Comparison of ENCODE assay signal across 18 mouse cellular contexts in the genomic region with DNA sequence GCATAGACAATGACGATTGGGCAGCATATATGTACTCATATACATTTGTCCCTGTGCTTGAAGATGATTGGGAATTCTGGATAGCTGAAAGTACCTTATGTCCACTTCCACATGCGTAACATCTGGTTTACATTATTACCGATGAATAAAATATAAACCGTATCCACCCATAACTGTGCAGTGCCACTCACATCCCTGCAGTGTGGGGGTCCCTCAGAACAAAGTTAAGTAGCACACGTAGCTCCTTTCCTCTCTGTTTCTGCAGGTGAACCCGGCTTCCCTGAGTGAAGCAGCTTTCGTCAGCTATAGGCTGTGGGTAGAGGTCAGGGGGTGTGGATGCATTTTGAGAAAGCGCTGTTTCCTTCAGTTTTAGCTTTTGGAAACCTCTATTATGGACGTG.
"Had no signal": no experiment of that assay in that cellular context is flagged by ENCODE, and none has a peak within 500 bp of the region (broad histone marks: within the 10 kb centered on the region; RNA-seq: fewer than 3 reads in every experiment).

No protein-coding gene starts in this region.

- H3K4me3 ChIP-seq: midbrain, embryonic 10.5 days; midbrain, embryonic 12.5 days; myocyte; neural tube, embryonic 13.5 days; neural tube, embryonic 15.5 days had no signal

- H3K36me3 ChIP-seq: midbrain, embryonic 12.5 days; neural tube, embryonic 13.5 days; neural tube, embryonic 15.5 days had no signal

- DNase-seq: lung, adult 18-20 months; lung, embryonic 14.5 days; lung, postnatal 10 days; lung, postnatal 4 days; midbrain, embryonic 14.5 days; retina, postnatal 1 day; right cerebral cortex, adult 18-20 months; right cerebral cortex, postnatal 25 days; right cerebral cortex, postnatal 4 days; thymus, adult 18-20 months; thymus, postnatal 14 days; thymus, postnatal 36 days had no signal

- H3K4me2 ChIP-seq: lung, embryonic 14.5 days; midbrain, embryonic 12.5 days; neural tube, embryonic 13.5 days; neural tube, embryonic 15.5 days had no signal

- H3K27me3 ChIP-seq: midbrain, embryonic 12.5 days; neural tube, embryonic 13.5 days; neural tube, embryonic 15.5 days had no signal

- H3K27ac ChIP-seq: midbrain, embryonic 10.5 days; midbrain, embryonic 12.5 days; neural tube, embryonic 13.5 days; neural tube, embryonic 15.5 days had no signal

- H3K9ac ChIP-seq: lung, embryonic 14.5 days; midbrain, embryonic 12.5 days; neural tube, embryonic 13.5 days; neural tube, embryonic 15.5 days had no signal

- ATAC-seq: midbrain, embryonic 16.5 days had no signal

- H3K9me3 ChIP-seq: midbrain, embryonic 12.5 days; neural tube, embryonic 15.5 days had no signal

- H3K4me1 ChIP-seq: midbrain, embryonic 10.5 days; midbrain, embryonic 12.5 days; neural tube, embryonic 13.5 days; neural tube, embryonic 15.5 days had no signal
